Mouse (Mus musculus): ENCODE measurements around the gene Hsd17b13. TPM values are rescaled to one million over a fixed set of nuclear protein-coding genes. Genes with fewer than 3 reads are reported as not detected.
"Not testable (repeated sequence)": the region's sequence is repeated elsewhere in the genome, so short reads cannot be mapped to it uniquely, and the experiment has no call there.

Gene Hsd17b13
- polyA plus RNA-seq, 1 experiment = not detected

GRCm38 (mm10) chr5:103971051-103971450, 6.2 kb downstream of the Hsd17b13 start:
- Histone ChIP-seq H3K4me1 (ENCODE audit: control insufficient read depth, insufficient read depth, low read length) (peaks cover 2% of the 10 kb centered on the region), H3K4me3 (ENCODE audit: insufficient read depth, low read depth, low read length) (no peak overlapping the region), H3K27ac (ENCODE audit: insufficient read depth, low read depth, low read length) (no peak overlapping the region)
- 84% methylated on average over 5 of the region's 5 CpGs for WGBS
- TF ChIP-seq CTCF (IDR thresholded peaks at IDR 0.05; ENCODE audit: insufficient read depth, low read depth, low read length) (no peak), POLR2A (IDR thresholded peaks at IDR 0.05; ENCODE audit: insufficient read depth, low read depth, low read length) (no peak)

DNA sequence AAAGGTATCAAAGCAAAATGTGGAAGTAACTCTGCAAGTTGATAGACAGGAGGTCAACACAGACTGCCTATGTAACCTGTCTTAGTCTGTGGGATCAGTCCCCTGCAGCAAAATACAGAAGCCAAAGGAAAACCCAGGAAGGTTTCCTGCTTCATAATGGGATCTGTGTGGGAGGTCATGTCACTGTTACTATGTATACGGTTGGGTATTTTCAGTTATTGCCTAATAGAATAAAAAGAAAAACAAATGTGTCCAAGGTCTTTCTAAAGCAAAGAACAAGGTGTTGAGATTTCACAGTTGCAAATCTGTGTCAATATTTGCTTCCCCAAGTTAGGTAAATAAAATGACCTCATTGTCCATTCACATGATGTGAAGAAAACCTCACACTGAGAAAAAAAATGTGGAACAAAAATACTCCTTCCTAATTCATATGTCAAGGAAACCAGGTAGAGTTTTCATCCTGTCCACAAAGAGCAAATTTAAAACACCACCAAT, 14.2 kb downstream of the Hsd17b13 start:
- no peak overlapping the region for H3K4me3 ChIP-seq (ENCODE audit: insufficient read depth, low read depth, low read length)
- WGBS = 69% methylated on average over 1 of the region's 1 CpGs
- no peak overlapping the region for H3K27ac ChIP-seq (ENCODE audit: insufficient read depth, low read depth, low read length)
- no peak for TF ChIP-seq POLR2A (IDR thresholded peaks at IDR 0.05; ENCODE audit: insufficient read depth, low read depth, low read length)
- no peak for TF ChIP-seq CTCF (IDR thresholded peaks at IDR 0.05; ENCODE audit: insufficient read depth, low read depth, low read length)
- no peaks in the 10 kb centered on the region for H3K4me1 ChIP-seq (ENCODE audit: control insufficient read depth, insufficient read depth, low read length)

GRCm38 (mm10) chr5:103954638-103955037, 22.6 kb downstream of the Hsd17b13 start:
- TF ChIP-seq POLR2A (IDR thresholded peaks at IDR 0.05; ENCODE audit: insufficient read depth, low read depth, low read length) = no peak
- no peak for TF ChIP-seq CTCF (IDR thresholded peaks at IDR 0.05; ENCODE audit: insufficient read depth, low read depth, low read length)
- no peak overlapping the region for H3K4me3 ChIP-seq (ENCODE audit: insufficient read depth, low read depth, low read length)
- no peak overlapping the region for H3K27ac ChIP-seq (ENCODE audit: insufficient read depth, low read depth, low read length)
- H3K4me1 ChIP-seq (ENCODE audit: control insufficient read depth, insufficient read depth, low read length) = no peaks in the 10 kb centered on the region
- 77% methylated on average over 5 of the region's 5 CpGs for WGBS

GRCm38 (mm10) chr5:103953135-103954083, 23.8 kb downstream of the Hsd17b13 start:
- TF ChIP-seq POLR2A (IDR thresholded peaks at IDR 0.05; ENCODE audit: insufficient read depth, low read depth, low read length) (no peak), CTCF (IDR thresholded peaks at IDR 0.05; ENCODE audit: insufficient read depth, low read depth, low read length) (no peak)

DNA sequence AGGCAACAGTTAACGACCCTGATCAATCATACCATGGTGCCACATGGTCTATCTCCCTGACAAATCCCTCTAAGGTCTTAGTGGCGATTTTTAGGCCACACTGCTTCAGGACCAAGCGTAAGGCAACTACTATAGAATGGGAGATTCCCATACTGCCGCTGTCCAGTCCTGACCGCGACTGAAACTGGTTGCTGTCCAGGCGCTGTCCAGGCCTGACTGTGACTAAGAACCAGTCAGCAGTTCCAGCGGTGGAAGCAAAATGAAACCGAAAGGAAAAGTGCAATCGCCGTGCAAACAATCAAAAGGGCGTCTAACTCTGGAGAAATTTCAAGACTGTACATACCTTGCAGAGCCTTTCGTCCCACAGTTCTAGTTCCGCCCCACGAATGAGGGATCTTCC, 27.1 kb downstream of the Hsd17b13 start:
- H3K4me1 ChIP-seq (ENCODE audit: control insufficient read depth, insufficient read depth, low read length); H3K4me3 ChIP-seq (ENCODE audit: insufficient read depth, low read depth, low read length); H3K27ac ChIP-seq (ENCODE audit: insufficient read depth, low read depth, low read length): not testable (repeated sequence)
- 96% methylated on average over 15 of the region's 15 CpGs for WGBS

More at GRCm38 (mm10) chr5:103953135-103954083, 23.8 kb downstream of the Hsd17b13 start:
- no peaks in the 10 kb centered on the region for H3K4me1 ChIP-seq (ENCODE audit: control insufficient read depth, insufficient read depth, low read length)
- WGBS = 69% methylated on average over 10 of the region's 10 CpGs
- H3K4me3 ChIP-seq (ENCODE audit: insufficient read depth, low read depth, low read length) = no peak overlapping the region
- H3K27ac ChIP-seq (ENCODE audit: insufficient read depth, low read depth, low read length) = no peak overlapping the region

- no peak for TF ChIP-seq POLR2A (IDR thresholded peaks at IDR 0.05; ENCODE audit: insufficient read depth, low read depth, low read length)
- no peak for TF ChIP-seq CTCF (IDR thresholded peaks at IDR 0.05; ENCODE audit: insufficient read depth, low read depth, low read length)
- Histone ChIP-seq H3K4me1 (ENCODE audit: control insufficient read depth, insufficient read depth, low read length) (peaks cover 3% of the 10 kb centered on the region; the same call in 1 of the 2 replicates), H3K27ac (ENCODE audit: insufficient read depth, low read depth, low read length) (no peak overlapping the region), H3K4me3 (ENCODE audit: insufficient read depth, low read depth, low read length) (no peak overlapping the region)
- WGBS = 56% methylated on average over 6 of the region's 6 CpGs
These were observed 34.0 kb downstream of the Hsd17b13 start for GRCm38 (mm10) chr5:103943183-103943582.

GRCm38 (mm10) chr5:103939856-103940255, 37.4 kb downstream of the Hsd17b13 start:
- 79% methylated on average over 1 of the region's 1 CpGs for WGBS
- peaks cover 5% of the 10 kb centered on the region; the same call in 1 of the 2 replicates for H3K4me1 ChIP-seq (ENCODE audit: control insufficient read depth, insufficient read depth, low read length)
- TF ChIP-seq POLR2A (IDR thresholded peaks at IDR 0.05; ENCODE audit: insufficient read depth, low read depth, low read length) = no peak
- TF ChIP-seq CTCF (IDR thresholded peaks at IDR 0.05; ENCODE audit: insufficient read depth, low read depth, low read length) = no peak
- no peak overlapping the region for H3K4me3 ChIP-seq (ENCODE audit: insufficient read depth, low read depth, low read length)
- no peak overlapping the region for H3K27ac ChIP-seq (ENCODE audit: insufficient read depth, low read depth, low read length)

- peaks cover 5% of the 10 kb centered on the region; the same call in 1 of the 2 replicates for H3K4me1 ChIP-seq (ENCODE audit: control insufficient read depth, insufficient read depth, low read length)
- TF ChIP-seq POLR2A (IDR thresholded peaks at IDR 0.05; ENCODE audit: insufficient read depth, low read depth, low read length) = no peak
- TF ChIP-seq CTCF (IDR thresholded peaks at IDR 0.05; ENCODE audit: insufficient read depth, low read depth, low read length) = no peak
- H3K27ac ChIP-seq (ENCODE audit: insufficient read depth, low read depth, low read length) = no peak overlapping the region
- no peak overlapping the region for H3K4me3 ChIP-seq (ENCODE audit: insufficient read depth, low read depth, low read length)
- 41% methylated on average over 7 of the region's 7 CpGs for WGBS
These were observed 37.9 kb downstream of the Hsd17b13 start for GRCm38 (mm10) chr5:103939350-103939652.

- peaks cover 5% of the 10 kb centered on the region; the same call in 1 of the 2 replicates for H3K4me1 ChIP-seq (ENCODE audit: control insufficient read depth, insufficient read depth, low read length)
- TF ChIP-seq POLR2A (IDR thresholded peaks at IDR 0.05; ENCODE audit: insufficient read depth, low read depth, low read length) = no peak
- no peak for TF ChIP-seq CTCF (IDR thresholded peaks at IDR 0.05; ENCODE audit: insufficient read depth, low read depth, low read length)
- H3K27ac ChIP-seq (ENCODE audit: insufficient read depth, low read depth, low read length) = no peak overlapping the region
- 25% methylated on average over 11 of the region's 11 CpGs for WGBS
- no peak overlapping the region for H3K4me3 ChIP-seq (ENCODE audit: insufficient read depth, low read depth, low read length)
These were observed 38.5 kb downstream of the Hsd17b13 start for GRCm38 (mm10) chr5:103938547-103939349.
